Mouse (Mus musculus) hindbrain, embryonic 14.5 days (tissue): ENCODE results near the gene Mme. TPM values are rescaled to one million over a fixed set of nuclear protein-coding genes. Genes with fewer than 3 reads are reported as not detected.

Source experiments
- ATAC-seq: fragments of 200-750 bp; cut with Nextera tagmentation; 2 replicates; pipeline ENCODE4 v1.8.0; 2017; ENCODE audit warnings: moderate number of reproducible peaks, mild to moderate bottlenecking, moderate TSS enrichment, moderate library complexity; ENCODE audit not compliant: low FRiP score
- DNase-seq: peaks from one replicate; pipeline ENCODE4 v3.0.0-alpha.2; 2015; ENCODE audit warnings: low spot score
- H3K27ac ChIP-seq: fragments of 300-500 bp; sonication (generic); 2 replicates; pipeline ENCODE4 v1.5.1; 2014; ENCODE audit warnings: mild to moderate bottlenecking, moderate library complexity
- H3K27me3 ChIP-seq: fragments of 300-500 bp; sonication (generic); 2 replicates; pipeline ENCODE4 v1.6.1; 2014; ENCODE audit warnings: mild to moderate bottlenecking, low read length, mixed read lengths; ENCODE audit not compliant: control insufficient read depth, insufficient read depth
- H3K36me3 ChIP-seq: fragments of 300-500 bp; sonication (generic); replicated peaks from 2 replicates; pipeline ENCODE4 v1.6.1; 2014; ENCODE audit not compliant: control insufficient read depth, insufficient read depth
- H3K4me1 ChIP-seq: fragments of 300-500 bp; sonication (generic); replicated peaks from 2 replicates; pipeline ENCODE4 v1.6.1; 2014; ENCODE audit warnings: antibody characterized with exemption, low read length, mixed read lengths; ENCODE audit not compliant: control insufficient read depth, insufficient read depth
- H3K4me2 ChIP-seq: fragments of 300-500 bp; sonication (generic); replicated peaks from 2 replicates; pipeline ENCODE4 v1.6.1; 2014; ENCODE audit warnings: mild to moderate bottlenecking, moderate library complexity
- H3K4me3 ChIP-seq: fragments of 300-500 bp; sonication (generic); replicated peaks from 2 replicates; pipeline ENCODE4 v1.5.1; 2014; ENCODE audit warnings: mild to moderate bottlenecking, low read length
- H3K9ac ChIP-seq: fragments of 300-500 bp; sonication (generic); 2 replicates; pipeline ENCODE4 v1.6.1; 2014
- H3K9me3 ChIP-seq: fragments of 300-500 bp; sonication (generic); 2 replicates; pipeline ENCODE4 v1.6.1; 2016; ENCODE audit warnings: low read length; ENCODE audit not compliant: control insufficient read depth
- WGBS: fragments of 180-500 bp; shearing (Covaris S2); extraction: QIAGEN DNeasy Blood & Tissue Kit; methylation state at CpG from one replicate; pipeline ENCODE4 v1.1.7; 2014; 5-methylcytosine and 5-hydroxymethylcytosine counted together
- polyA plus RNA-seq: library from polyadenylated mRNA; unstranded; fragments of >200 nt; fragmentation: Nextera tagmentation; extraction: Ambion mirVana; gene quantifications from 2 replicates; pipeline ENCODE4 v1.2.1, GENCODE M21; 2014

Mme gene
- polyA plus RNA-seq, 1 experiment from 2014 or later: 4.0 TPM

DNA sequence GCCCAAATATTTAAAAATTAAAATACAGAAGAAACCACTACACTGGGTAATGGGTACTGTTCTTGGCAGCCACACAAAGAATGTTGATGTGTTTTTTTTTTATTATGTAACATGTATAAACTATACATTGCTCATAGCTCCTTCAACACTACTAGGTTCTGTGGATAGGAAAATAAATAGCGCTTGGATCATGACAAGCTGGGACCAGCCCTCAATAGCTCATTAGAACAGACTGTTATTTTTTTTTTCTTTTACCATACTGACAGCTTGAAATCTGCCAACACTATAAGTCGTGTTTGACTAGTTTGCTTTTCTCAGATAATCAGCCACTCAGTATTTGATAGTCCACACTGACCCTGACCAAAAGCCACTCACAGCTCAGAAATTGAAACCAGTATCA, 150.0 kb downstream of the Mme start:
- no peak overlapping the region for H3K27ac ChIP-seq
- no peaks in the 10 kb centered on the region for H3K9me3 ChIP-seq
- H3K4me3 ChIP-seq: no peak overlapping the region
- H3K36me3 ChIP-seq: no peaks in the 10 kb centered on the region
- no peak overlapping the region for H3K4me2 ChIP-seq
- no peaks in the 10 kb centered on the region for H3K27me3 ChIP-seq
- DNase-seq (no peak), ATAC-seq (no peak)
- H3K9ac ChIP-seq: no peak overlapping the region
- WGBS: 90% methylated on average over 2 of the region's 2 CpGs
- no peaks in the 10 kb centered on the region for H3K4me1 ChIP-seq

DNA sequence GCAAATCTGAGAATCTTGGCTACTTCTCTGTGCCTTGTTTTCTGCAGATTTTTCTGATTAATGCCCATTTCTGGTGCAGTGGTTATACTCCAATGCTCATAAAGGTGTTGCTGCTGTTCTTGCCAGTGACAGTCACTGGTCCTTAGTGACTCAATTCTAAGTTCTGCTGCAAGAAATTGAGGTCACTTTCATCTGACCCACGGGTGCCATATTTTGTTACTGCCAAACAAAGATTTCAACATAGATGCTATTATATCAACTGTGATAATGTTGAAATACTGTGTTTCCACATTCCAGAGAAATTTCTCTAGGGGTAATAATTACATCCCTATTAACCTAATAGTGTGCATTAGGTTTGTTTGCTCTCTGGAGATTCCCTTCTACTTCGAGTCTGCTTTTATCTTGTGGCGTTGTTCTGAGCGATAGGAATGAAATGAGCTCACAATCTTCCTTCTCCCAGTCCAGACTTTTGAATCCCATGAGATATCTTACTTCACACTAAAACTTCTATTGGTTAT, 153.1 kb downstream of the Mme start:
- ATAC-seq: no peak
- 87% methylated on average over 4 of the region's 4 CpGs for WGBS

DNA sequence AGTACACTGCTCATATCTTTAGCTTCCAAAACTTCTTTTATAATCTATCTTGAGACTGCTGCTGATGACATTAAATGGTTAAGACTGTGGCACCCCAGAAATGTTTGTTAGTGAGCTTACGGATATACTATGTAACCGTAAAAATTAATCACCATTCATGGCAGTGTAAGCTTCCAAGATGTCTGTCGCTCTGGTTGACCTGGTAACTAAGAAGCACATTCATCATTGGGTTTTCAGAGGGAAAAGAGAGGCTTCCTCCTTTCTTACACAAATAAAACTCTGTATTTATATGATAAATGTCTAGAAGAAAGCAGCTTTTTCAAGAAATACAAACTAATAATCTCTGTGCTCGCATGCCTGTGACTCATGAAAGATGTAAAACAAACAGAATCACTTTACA, 156.8 kb downstream of the Mme start:
- 77% methylated on average over 4 of the region's 4 CpGs for WGBS

More for the DNA sequence above, 153.1 kb downstream of the Mme start:
- no peaks in the 10 kb centered on the region for H3K36me3 ChIP-seq
- H3K4me1 ChIP-seq: no peaks in the 10 kb centered on the region
- no peaks in the 10 kb centered on the region for H3K27me3 ChIP-seq
- no peak overlapping the region for H3K4me3 ChIP-seq
- H3K27ac ChIP-seq: no peak overlapping the region
- no peak overlapping the region for H3K4me2 ChIP-seq
- no peak overlapping the region for H3K9ac ChIP-seq
- H3K9me3 ChIP-seq: no peaks in the 10 kb centered on the region
- no peak for DNase-seq

DNA sequence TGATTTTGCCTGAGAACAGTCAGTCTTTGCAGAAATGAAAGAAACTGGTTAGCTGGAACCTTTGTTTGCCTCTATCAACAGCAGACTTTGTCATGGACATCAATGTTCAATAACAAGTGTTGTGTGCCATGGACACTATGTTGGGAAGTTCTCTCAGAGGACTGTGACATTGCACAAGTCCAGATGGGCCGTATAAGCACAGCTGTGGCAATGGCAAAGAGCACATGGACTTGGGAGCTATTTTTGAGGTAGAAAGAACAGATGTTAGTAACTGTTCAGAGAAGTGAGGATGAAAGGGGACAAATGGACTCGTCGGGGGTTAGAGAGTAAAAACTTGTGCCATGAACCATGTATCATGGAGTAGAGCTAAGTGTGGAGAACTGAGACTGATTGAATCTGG, 165.1 kb downstream of the Mme start:
- no peak overlapping the region for H3K27ac ChIP-seq
- H3K4me3 ChIP-seq: no peak overlapping the region
- H3K9ac ChIP-seq: no peak overlapping the region
- no peak overlapping the region for H3K4me2 ChIP-seq
- H3K4me1 ChIP-seq: no peaks in the 10 kb centered on the region
- no peaks in the 10 kb centered on the region for H3K36me3 ChIP-seq
- DNase-seq (no peak), ATAC-seq (no peak)
- H3K9me3 ChIP-seq: no peaks in the 10 kb centered on the region
- H3K27me3 ChIP-seq: no peaks in the 10 kb centered on the region
- 91% methylated on average over 3 of the region's 3 CpGs for WGBS

More for the DNA sequence above, 156.8 kb downstream of the Mme start:
- DNase-seq: no peak
- no peak overlapping the region for H3K4me2 ChIP-seq
- H3K4me3 ChIP-seq: no peak overlapping the region
- no peaks in the 10 kb centered on the region for H3K36me3 ChIP-seq
- no peak overlapping the region for H3K27ac ChIP-seq
- ATAC-seq: no peak
- no peaks in the 10 kb centered on the region for H3K4me1 ChIP-seq
- H3K9ac ChIP-seq: no peak overlapping the region
- H3K27me3 ChIP-seq: no peaks in the 10 kb centered on the region
- no peaks in the 10 kb centered on the region for H3K9me3 ChIP-seq

DNA sequence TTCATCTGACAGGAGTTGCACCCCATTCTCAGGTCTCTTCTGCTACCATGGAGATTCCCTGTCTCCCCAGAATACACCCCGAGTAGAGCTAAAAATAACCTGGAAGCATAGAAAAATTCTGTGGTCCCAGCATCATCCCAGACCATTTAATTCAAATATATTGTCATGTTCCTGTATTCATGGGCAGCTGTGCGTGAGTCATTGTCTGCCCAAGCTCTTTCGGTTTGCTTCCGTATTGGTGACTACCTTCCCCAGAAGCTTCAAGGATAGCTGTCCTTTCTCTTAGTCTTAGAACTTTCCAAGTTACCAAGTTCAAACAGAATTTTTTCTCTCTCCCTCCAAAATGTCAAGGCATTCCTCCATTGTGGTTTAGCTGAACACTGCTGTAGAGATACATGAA, 169.7 kb downstream of the Mme start:
- Histone ChIP-seq H3K4me1 (no peaks in the 10 kb centered on the region), H3K27me3 (no peaks in the 10 kb centered on the region), H3K9ac (no peak overlapping the region), H3K36me3 (no peaks in the 10 kb centered on the region), H3K4me3 (no peak overlapping the region), H3K9me3 (no peaks in the 10 kb centered on the region), H3K4me2 (no peak overlapping the region), H3K27ac (no peak overlapping the region)
- ATAC-seq (no peak), DNase-seq (no peak)
- WGBS: 83% methylated on average over 4 of the region's 4 CpGs

DNA sequence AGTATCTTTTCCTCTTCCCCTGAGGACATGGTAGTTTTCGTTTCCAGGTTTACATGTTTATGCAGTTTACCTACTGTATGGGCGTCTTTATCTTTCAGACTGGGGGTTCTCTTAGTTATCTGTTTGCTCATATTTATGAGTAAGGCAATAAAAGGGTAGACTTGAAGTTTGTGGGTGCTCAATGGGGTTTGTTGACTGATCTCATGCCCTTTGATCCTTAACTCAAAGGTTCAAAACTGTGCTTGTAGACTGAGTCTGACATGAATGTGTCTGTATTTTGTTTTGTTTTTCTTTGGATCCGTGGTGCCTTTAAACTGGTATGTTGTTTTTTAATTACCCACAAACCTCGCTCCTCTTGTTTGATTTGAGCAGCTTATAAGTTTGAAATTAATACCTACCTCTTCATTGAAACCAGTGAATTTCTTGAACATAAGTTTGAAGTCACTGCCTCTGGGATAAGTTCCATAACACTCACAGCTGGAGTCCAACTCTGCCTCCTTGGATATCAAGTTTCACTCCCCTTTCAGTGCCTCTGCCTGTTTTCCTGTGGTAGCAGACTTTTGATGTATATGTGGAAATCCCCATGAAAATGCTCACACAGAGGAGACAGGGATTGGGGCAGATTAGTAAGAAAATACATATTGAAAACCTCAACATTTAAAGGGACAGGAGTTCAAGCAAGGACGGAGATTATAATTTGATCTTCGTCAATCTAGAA, 171.0 kb downstream of the Mme start:
- 78% methylated on average over 6 of the region's 6 CpGs for WGBS
- ATAC-seq: no peak
- Histone ChIP-seq H3K9me3 (no peaks in the 10 kb centered on the region), H3K27me3 (no peaks in the 10 kb centered on the region), H3K36me3 (no peaks in the 10 kb centered on the region), H3K27ac (no peak overlapping the region), H3K9ac (no peak overlapping the region), H3K4me2 (no peak overlapping the region), H3K4me1 (no peaks in the 10 kb centered on the region), H3K4me3 (no peak overlapping the region)
- DNase-seq: no peak

DNA sequence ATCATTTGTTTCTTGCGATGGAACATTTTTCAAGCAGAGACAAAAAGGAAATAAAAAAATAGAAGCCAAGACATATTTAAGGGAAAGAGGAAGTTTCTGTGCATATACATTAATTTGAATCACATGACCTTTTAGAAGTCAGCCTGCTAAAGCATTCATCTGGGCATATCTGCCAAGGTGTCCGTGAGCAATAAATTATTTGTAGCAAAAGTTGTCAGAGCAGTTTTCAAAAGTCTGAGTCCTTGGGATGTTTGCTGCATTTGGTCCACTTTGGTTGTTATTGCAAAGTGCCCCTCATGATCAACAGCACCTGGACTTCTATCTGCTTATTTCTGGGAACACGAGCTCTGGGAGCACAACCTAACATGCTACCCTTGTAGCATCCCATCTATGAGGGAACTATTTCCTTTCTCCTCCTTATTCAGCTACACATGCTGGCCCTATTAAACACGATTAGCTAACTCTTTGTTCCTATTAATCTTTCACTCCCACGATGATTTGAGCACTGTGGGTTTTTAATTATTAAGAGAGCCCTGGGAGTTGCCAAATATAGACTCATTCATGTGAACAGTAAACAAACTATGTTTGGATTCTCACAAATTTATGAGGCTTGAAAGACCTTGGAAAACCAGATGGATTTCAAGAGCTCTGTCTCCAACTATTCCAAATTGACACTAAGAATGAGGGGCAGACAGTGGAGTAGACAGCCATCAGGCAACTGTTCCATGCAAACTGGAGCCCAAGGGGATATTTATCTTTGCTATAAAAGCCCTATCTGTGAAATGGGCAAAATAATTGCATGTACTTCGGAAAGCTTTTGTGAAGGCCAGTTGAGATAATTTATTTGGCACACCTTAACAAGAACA, 171.9 kb downstream of the Mme start:
- ATAC-seq: no peak
- Histone ChIP-seq H3K27ac (no peak overlapping the region), H3K9ac (no peak overlapping the region), H3K4me2 (no peak overlapping the region), H3K4me1 (no peaks in the 10 kb centered on the region), H3K36me3 (no peaks in the 10 kb centered on the region), H3K27me3 (no peaks in the 10 kb centered on the region), H3K9me3 (no peaks in the 10 kb centered on the region), H3K4me3 (no peak overlapping the region)
- DNase-seq: no peak
- WGBS: 77% methylated on average over 6 of the region's 6 CpGs

DNA sequence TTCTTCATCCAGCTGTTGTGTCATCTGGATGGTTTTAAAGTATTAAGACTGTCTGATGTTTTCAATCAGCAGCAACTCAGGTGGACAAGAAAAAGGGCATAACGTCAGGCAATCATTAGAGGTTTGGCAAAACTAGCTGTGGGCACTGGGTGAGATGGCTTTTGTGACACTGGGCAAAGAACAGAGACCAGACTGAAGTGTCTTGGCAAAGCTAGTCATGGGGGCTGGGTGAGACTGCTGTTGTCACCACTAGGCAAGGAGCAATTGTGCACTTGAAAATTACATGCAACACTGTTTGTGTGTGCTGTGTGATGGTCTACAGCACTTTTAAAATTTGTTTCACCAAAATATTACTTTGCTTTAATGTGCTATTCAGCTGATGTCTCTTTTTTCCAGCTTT, 175.9 kb downstream of the Mme start:
- no peaks in the 10 kb centered on the region for H3K9me3 ChIP-seq
- H3K4me2 ChIP-seq: no peak overlapping the region
- H3K4me1 ChIP-seq: no peaks in the 10 kb centered on the region
- ATAC-seq: no peak
- no peak overlapping the region for H3K4me3 ChIP-seq
- no peak overlapping the region for H3K9ac ChIP-seq
- no peaks in the 10 kb centered on the region for H3K27me3 ChIP-seq
- DNase-seq: no peak
- 93% methylated on average over 1 of the region's 1 CpGs for WGBS
- H3K36me3 ChIP-seq: no peaks in the 10 kb centered on the region
- no peak overlapping the region for H3K27ac ChIP-seq

DNA sequence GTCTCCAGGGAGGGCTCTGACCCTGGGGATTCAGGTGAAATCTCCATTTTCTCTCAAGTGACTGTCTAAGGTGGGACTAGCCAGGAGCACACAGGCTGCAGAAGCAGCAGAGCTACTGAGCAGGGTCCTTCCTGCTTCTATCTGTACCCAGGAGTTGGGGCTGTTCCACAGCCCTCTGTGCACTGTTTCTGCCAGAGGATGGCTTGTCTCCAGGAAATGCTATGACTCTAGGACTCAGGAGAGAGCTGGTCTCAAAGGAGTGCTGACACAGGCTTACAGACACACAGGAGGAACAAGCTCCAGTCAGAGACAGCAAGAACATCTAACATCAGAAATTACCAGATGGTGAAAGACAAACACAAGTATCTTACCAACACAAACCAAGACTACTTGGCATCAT, 176.4 kb downstream of the Mme start:
- Histone ChIP-seq H3K27me3 (no peaks in the 10 kb centered on the region), H3K9me3 (no peaks in the 10 kb centered on the region), H3K4me1 (no peaks in the 10 kb centered on the region), H3K36me3 (no peaks in the 10 kb centered on the region), H3K4me2 (no peak overlapping the region), H3K27ac (no peak overlapping the region), H3K9ac (no peak overlapping the region), H3K4me3 (no peak overlapping the region)
- ATAC-seq: no peak
- DNase-seq: no peak
